Mouse (Mus musculus): ENCODE measurements around the gene Grap.
A peak's percentile ranks its signal among the peaks of the same experiment; 100 is the strongest.

DNA sequence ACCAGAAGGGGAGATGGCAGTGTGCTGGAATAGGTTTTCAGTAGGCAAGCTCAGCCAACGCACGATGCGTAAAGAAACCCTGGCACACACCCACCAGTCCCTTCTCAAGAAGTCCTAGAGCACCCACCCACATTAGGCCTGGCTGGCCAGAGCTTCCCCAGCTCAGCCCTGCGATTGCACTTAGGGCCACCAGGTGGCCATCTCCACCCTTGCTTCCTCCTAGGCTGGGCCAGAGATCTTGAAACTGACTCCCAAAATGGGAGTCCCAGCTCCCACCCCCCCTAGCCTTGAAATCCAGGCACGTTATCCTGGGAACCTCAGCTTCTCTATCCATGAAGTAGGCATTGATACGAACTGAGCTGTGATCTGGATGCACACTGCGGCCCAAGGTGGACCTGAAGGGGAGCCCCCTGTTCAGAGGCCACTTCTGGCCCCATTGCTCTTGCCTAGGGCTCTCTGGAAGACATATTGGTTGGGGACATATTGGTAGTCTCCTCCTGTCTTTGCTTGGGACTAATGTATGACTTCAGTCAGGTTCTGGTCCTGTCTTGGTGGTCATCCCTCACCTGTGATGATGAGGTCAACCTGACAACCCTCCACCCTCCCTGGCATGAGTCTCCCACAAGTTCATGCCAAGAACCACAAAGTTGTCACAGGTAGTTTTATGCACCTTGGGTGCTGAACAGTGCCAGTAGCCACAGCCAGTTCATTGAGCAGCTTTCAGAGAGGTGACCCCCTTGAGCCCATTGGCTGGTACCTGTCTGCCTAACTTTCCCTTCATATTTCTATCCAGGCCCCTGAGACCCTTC, 13.1 kb downstream of the Grap start:
- TF ChIP-seq POLR2AphosphoS5 (IDR thresholded peaks at IDR 0.05; ENCODE audit: insufficient replicate concordance, low read depth, low read length) = no peak
- peak; percentile 23; the same call in 1 of the 2 replicates for TF ChIP-seq CTCF (IDR thresholded peaks at IDR 0.05; ENCODE audit: low read depth, low read length)
